Mouse (Mus musculus): ENCODE results near the gene Cep295nl.

- TF ChIP-seq ZC3H11A (IDR thresholded peaks at IDR 0.05; ENCODE audit: borderline replicate concordance, low read depth, low read length), result no peak
- no peak for TF ChIP-seq HCFC1 (IDR thresholded peaks at IDR 0.05; ENCODE audit: borderline replicate concordance, insufficient read depth, low read length)
- TF ChIP-seq CHD2 (IDR thresholded peaks at IDR 0.05; ENCODE audit: low read depth, low read length), result no peak
- no peak for TF ChIP-seq ZNF384 (IDR thresholded peaks at IDR 0.05; ENCODE audit: low read depth, low read length)
- TF ChIP-seq MAFK (IDR thresholded peaks at IDR 0.05; ENCODE audit: insufficient read depth, low read depth, low read length), result no peak
These were observed 20.2 kb upstream of the Cep295nl start for GRCm38 (mm10) chr11:118362501-118362900.

Measured in ES-E14 (cell line).